Mouse (Mus musculus) frontal cortex, postnatal 14 days (tissue): ENCODE measurements at regions not wholly inside any gene's neighbourhood (a gene's known extent, or its start where the extent isn't known, plus 50 kb on each side); places are given as distances from the start of the nearest gene placed in this dataset.
A peak's percentile ranks its signal among the peaks of the same experiment; 100 is the strongest.

Source experiments
- DNase-seq, 2 experiments: peaks; one replicate each; pipeline ENCODE4 v3.0.0; 2022; ENCODE audit warnings: low spot score in 2 of 2

GRCm38 (mm10) chr6:112119180-112119579 lies 154.4 kb upstream of the Lmcd1 start:
- no peak for DNase-seq

GRCm38 (mm10) chr6:112133522-112133921 lies 140.0 kb upstream of the Lmcd1 start:
- DNase-seq = no peak

- DNase-seq = no peak
Observed at GRCm38 (mm10) chr6:112152535-112153364, 120.8 kb upstream of the Lmcd1 start.

GRCm38 (mm10) chr6:112167487-112167886 lies 106.1 kb upstream of the Lmcd1 start:
- no peak for DNase-seq

- no peak for DNase-seq
Observed at GRCm38 (mm10) chr6:112176344-112176743, 97.2 kb upstream of the Lmcd1 start.

GRCm38 (mm10) chr6:112187636-112188035 lies 85.9 kb upstream of the Lmcd1 start:
- DNase-seq = no peak

- DNase-seq = peak; percentile 52 to 81
Observed at GRCm38 (mm10) chr6:112191032-112191431, 82.5 kb upstream of the Lmcd1 start.

GRCm38 (mm10) chr6:112197445-112197844 lies 76.1 kb upstream of the Lmcd1 start:
- peak; percentile 83 to 85 for DNase-seq

- DNase-seq = no peak
Observed at GRCm38 (mm10) chr6:112199241-112199640, 74.3 kb upstream of the Lmcd1 start.

- DNase-seq = no peak
Observed at GRCm38 (mm10) chr6:112202120-112202519, 71.4 kb upstream of the Lmcd1 start.

- DNase-seq = no peak
Observed at GRCm38 (mm10) chr6:112203321-112203720, 70.2 kb upstream of the Lmcd1 start.

GRCm38 (mm10) chr6:112204956-112205355 lies 68.6 kb upstream of the Lmcd1 start:
- no peak for DNase-seq

GRCm38 (mm10) chr6:112205420-112205995 lies 68.0 kb upstream of the Lmcd1 start:
- no peak for DNase-seq

GRCm38 (mm10) chr6:112207229-112207628 lies 66.3 kb upstream of the Lmcd1 start:
- no peak for DNase-seq

GRCm38 (mm10) chr6:112210238-112210950 lies 63.2 kb upstream of the Lmcd1 start:
- DNase-seq = peak in 1 of 2 experiments; percentile 50

- no peak for DNase-seq
Observed at GRCm38 (mm10) chr6:112216868-112217267, 56.7 kb upstream of the Lmcd1 start.

- no peak for DNase-seq
Observed at GRCm38 (mm10) chr6:112218248-112218647, 55.3 kb upstream of the Lmcd1 start.

GRCm38 (mm10) chr6:112219641-112220040 lies 53.9 kb upstream of the Lmcd1 start:
- no peak for DNase-seq

GRCm38 (mm10) chr6:112220149-112220548 lies 53.4 kb upstream of the Lmcd1 start:
- no peak for DNase-seq

GRCm38 (mm10) chr6:112221373-112221772 lies 52.2 kb upstream of the Lmcd1 start:
- no peak for DNase-seq

- DNase-seq = no peak
Observed at GRCm38 (mm10) chr6:112223325-112223724, 50.2 kb upstream of the Lmcd1 start.
